Mouse (Mus musculus) MEL (cell line): ENCODE data around the gene Csnk2a2. TPM values are rescaled to one million over a fixed set of nuclear protein-coding genes. Genes with fewer than 3 reads are reported as not detected.
A peak's percentile ranks its signal among the peaks of the same experiment; 100 is the strongest.

Experiments used
- DNase-seq: peaks from one replicate; pipeline ENCODE4 v3.0.0; 2011; ENCODE audit warnings: low read depth, low spot score
- H3K27ac ChIP-seq: 2 replicates; pipeline ENCODE4 v1.5.1; 2012; ENCODE audit warnings: low read depth, mild to moderate bottlenecking, control low read depth, low read length, moderate library complexity; ENCODE audit not compliant: control insufficient read depth
- H3K27me3 ChIP-seq, 2 experiments: fragments of 150-350 bp in 1 of 2; sonication (generic) in 1 of 2; 2 replicates each; pipeline ENCODE4 v1.6.1; 2012; ENCODE audit warnings: low read length in 2 of 2, mild to moderate bottlenecking in 2 of 2, improper control_type of control experiment in 1 of 2, moderate library complexity in 1 of 2; ENCODE audit not compliant: insufficient read depth in 2 of 2, control insufficient read depth in 1 of 2
- H3K36me3 ChIP-seq, 2 experiments: 2 replicates each; pipeline ENCODE4 v1.6.1; 2012 to 2014; ENCODE audit warnings: low read length in 2 of 2, improper control_type of control experiment in 1 of 2, inconsistent platforms in 1 of 2, mild to moderate bottlenecking in 1 of 2; ENCODE audit not compliant: insufficient read depth in 2 of 2, control insufficient read depth in 1 of 2
- H3K4me1 ChIP-seq, 2 experiments: fragments of 150-350 bp in 1 of 2; sonication (generic) in 1 of 2; 2 replicates each; pipeline ENCODE4 v1.6.1; 2012; ENCODE audit warnings: low read length in 2 of 2, improper control_type of control experiment in 1 of 2, mild to moderate bottlenecking in 1 of 2; ENCODE audit not compliant: insufficient read depth in 2 of 2, control insufficient read depth in 1 of 2
- H3K4me3 ChIP-seq, 2 experiments: fragments of 150-350 bp in 1 of 2; sonication (generic) in 1 of 2; 2 replicates each; pipeline ENCODE4 v1.5.1; 2012; ENCODE audit warnings: low read depth in 2 of 2, low read length in 2 of 2, mild to moderate bottlenecking in 2 of 2, moderate library complexity in 2 of 2, control low read depth in 1 of 2, improper control_type of control experiment in 1 of 2; ENCODE audit not compliant: control insufficient read depth in 1 of 2, insufficient read depth in 1 of 2
- H3K79me2 ChIP-seq: 2 replicates; pipeline ENCODE4 v1.6.1; 2012; ENCODE audit warnings: mild to moderate bottlenecking, low read length, moderate library complexity; ENCODE audit not compliant: control insufficient read depth, poor library complexity, insufficient read depth
- H3K9ac ChIP-seq: 2 replicates; pipeline ENCODE4 v1.6.1; 2012; ENCODE audit warnings: low read depth, mild to moderate bottlenecking, control low read depth, low read length, moderate library complexity; ENCODE audit not compliant: control insufficient read depth, poor library complexity, severe bottlenecking
- H3K9me3 ChIP-seq: fragments of 150-350 bp; sonication (generic); replicated peaks from 2 replicates; pipeline ENCODE4 v1.6.1; 2012; ENCODE audit warnings: mild to moderate bottlenecking, low read length, improper control_type of control experiment, moderate library complexity; ENCODE audit not compliant: insufficient read depth
- CHD2 ChIP-seq: IDR thresholded peaks from 2 replicates; pipeline ENCODE4 v1.6.1; 2011; ENCODE audit warnings: low read length, improper control_type of control experiment
- EP300 ChIP-seq, 2 experiments: IDR thresholded peaks; 2 replicates each; pipeline ENCODE4 v1.6.1; 2011; ENCODE audit warnings: improper control_type of control experiment in 2 of 2, low read length in 2 of 2, low read depth in 1 of 2, mild to moderate bottlenecking in 1 of 2
- GABPA ChIP-seq: IDR thresholded peaks from 2 replicates; pipeline ENCODE4 v1.6.1; 2012; ENCODE audit warnings: low read depth, mild to moderate bottlenecking, inconsistent platforms, low read length, improper control_type of control experiment, moderate library complexity
- GATA1 ChIP-seq: IDR thresholded peaks from 2 replicates; pipeline ENCODE4 v1.6.1; 2011; ENCODE audit warnings: low read depth, low read length, improper control_type of control experiment
- JUND ChIP-seq: IDR thresholded peaks from 2 replicates; pipeline ENCODE4 v1.6.1; 2011; ENCODE audit warnings: low read depth, mild to moderate bottlenecking, improper control_type of control experiment, low read length
- KAT2A ChIP-seq: conservative IDR thresholded peaks from 2 replicates; pipeline ENCODE4 v1.6.1; 2012; ENCODE audit warnings: low read depth, low read length, improper control_type of control experiment, inconsistent platforms
- MAFK ChIP-seq: IDR thresholded peaks from 2 replicates; pipeline ENCODE4 v1.6.1; 2011; ENCODE audit warnings: low read depth, mild to moderate bottlenecking, low read length, improper control_type of control experiment, borderline replicate concordance
- MAX ChIP-seq: IDR thresholded peaks from 2 replicates; pipeline ENCODE4 v1.6.1; 2011; ENCODE audit warnings: low read length, improper control_type of control experiment
- MAZ ChIP-seq: IDR thresholded peaks from 2 replicates; pipeline ENCODE4 v1.6.1; 2012; ENCODE audit warnings: low read depth, mild to moderate bottlenecking, inconsistent platforms, low read length, improper control_type of control experiment
- MEF2A ChIP-seq: IDR thresholded peaks from 2 replicates; pipeline ENCODE4 v1.6.1; 2014; ENCODE audit warnings: low read depth, mild to moderate bottlenecking, inconsistent platforms, low read length, improper control_type of control experiment; ENCODE audit not compliant: poor library complexity, insufficient replicate concordance, severe bottlenecking; ENCODE audit errors: extremely low read depth
- NELFE ChIP-seq: IDR thresholded peaks from 2 replicates; pipeline ENCODE4 v1.6.1; 2011; ENCODE audit warnings: low read depth, low read length, improper control_type of control experiment
- NRF1 ChIP-seq: IDR thresholded peaks from 2 replicates; pipeline ENCODE4 v1.6.1; 2014; ENCODE audit warnings: low read depth, mild to moderate bottlenecking, inconsistent platforms, low read length, improper control_type of control experiment, moderate library complexity; ENCODE audit not compliant: poor library complexity, insufficient read depth, severe bottlenecking
- POLR2A ChIP-seq, 2 experiments: IDR thresholded peaks; 2 replicates each; pipeline ENCODE4 v1.6.1; 2011 to 2012; ENCODE audit warnings: low read length in 2 of 2, mild to moderate bottlenecking in 2 of 2, control low read depth in 1 of 2, improper control_type of control experiment in 1 of 2, low read depth in 1 of 2, moderate library complexity in 1 of 2; ENCODE audit not compliant: control insufficient read depth in 1 of 2, insufficient read depth in 1 of 2, poor library complexity in 1 of 2
- POLR2AphosphoS2 ChIP-seq: IDR thresholded peaks from 2 replicates; pipeline ENCODE4 v1.6.1; 2011; ENCODE audit warnings: low read length, improper control_type of control experiment
- RAD21 ChIP-seq: IDR thresholded peaks from 2 replicates; pipeline ENCODE4 v1.6.1; 2011; ENCODE audit warnings: mild to moderate bottlenecking, low read depth, low read length, improper control_type of control experiment
- SIN3A ChIP-seq: IDR thresholded peaks from 2 replicates; pipeline ENCODE4 v1.6.1; 2012; ENCODE audit warnings: low read length, improper control_type of control experiment, inconsistent platforms
- SMC3 ChIP-seq: IDR thresholded peaks from 2 replicates; pipeline ENCODE4 v1.6.1; 2011; ENCODE audit warnings: low read depth, low read length, improper control_type of control experiment
- TBP ChIP-seq: IDR thresholded peaks from 2 replicates; pipeline ENCODE4 v1.8.0; 2011; ENCODE audit warnings: low read depth, low read length, improper control_type of control experiment
- USF1 ChIP-seq: IDR thresholded peaks from 2 replicates; pipeline ENCODE4 v1.6.1; 2014; ENCODE audit warnings: low read depth, mild to moderate bottlenecking, inconsistent platforms, low read length, improper control_type of control experiment, moderate library complexity
- USF2 ChIP-seq, 2 experiments: IDR thresholded peaks; 2 replicates each; pipeline ENCODE4 v1.6.1; 2011 to 2012; ENCODE audit warnings: improper control_type of control experiment in 2 of 2, low read length in 2 of 2, borderline replicate concordance in 1 of 2, inconsistent platforms in 1 of 2, low read depth in 1 of 2, mild to moderate bottlenecking in 1 of 2; ENCODE audit not compliant: insufficient read depth in 1 of 2
- ZC3H11A ChIP-seq: IDR thresholded peaks from 2 replicates; pipeline ENCODE4 v1.6.1; 2012; ENCODE audit warnings: low read depth, mild to moderate bottlenecking, inconsistent platforms, low read length, improper control_type of control experiment
- ZMIZ1 ChIP-seq: IDR thresholded peaks from 2 replicates; pipeline ENCODE4 v1.6.1; 2012; ENCODE audit warnings: low read depth, mild to moderate bottlenecking, inconsistent platforms, low read length, improper control_type of control experiment, moderate library complexity
- ZNF384 ChIP-seq: IDR thresholded peaks from 2 replicates; pipeline ENCODE4 v1.6.1; 2012; ENCODE audit warnings: low read depth, mild to moderate bottlenecking, inconsistent platforms, low read length, improper control_type of control experiment
- polyA plus RNA-seq, 2 experiments: library from polyadenylated mRNA; stranded (reverse) in 1 of 2; unstranded in 1 of 2; fragments of >175 nt in 1 of 2; fragments of >200 nt in 1 of 2; gene quantifications; 2 replicates each; pipeline versions ENCODE4 v1.2.1 to v1.2.4; 2012; ENCODE audit warnings: low replicate concordance in 2 of 2, low read depth in 1 of 2; ENCODE audit not compliant: insufficient read length in 2 of 2, insufficient read depth in 1 of 2, missing spikeins in 1 of 2
- total RNA-seq: library from RNA; depleted of rRNA; stranded (reverse); fragments of 300-350 nt; gene quantifications from 2 replicates; pipeline ENCODE4 v1.2.3, GENCODE M21; 2012

The Csnk2a2 gene
- total and polyA plus RNA-seq, 3 experiments: 44.0 to 121 TPM; not detected in 1

DNA sequence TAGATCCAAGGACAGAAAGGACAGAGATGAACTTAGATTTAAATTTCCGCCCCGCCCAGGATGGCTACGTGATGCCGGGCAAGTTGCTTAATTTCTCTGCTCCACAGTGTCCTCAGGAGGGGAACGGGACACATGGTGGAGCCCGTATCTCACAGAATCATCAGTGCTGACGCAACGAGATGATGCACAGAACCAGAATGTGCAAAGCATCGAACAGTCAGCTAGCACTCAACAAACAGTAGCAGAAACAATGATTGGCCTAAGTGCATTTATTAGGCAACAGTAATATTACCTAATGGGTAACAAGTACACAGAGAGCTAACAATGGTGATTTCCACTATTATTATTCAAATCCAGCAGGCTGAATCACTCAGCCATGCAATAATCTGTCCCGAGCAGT, 38.4 kb upstream of the Csnk2a2 start:
- TF ChIP-seq MAZ (no peak), ZMIZ1 (no peak), USF2 (IDR thresholded peaks at IDR 0.05; ENCODE audit: borderline replicate concordance in 1 of 2, insufficient read depth in 1 of 2, low read depth in 1 of 2, low read length in 2 of 2) (no peak), MEF2A (no peak), MAX (no peak), TBP (no peak), ZC3H11A (no peak), CHD2 (no peak), NELFE (no peak)
- no peaks in the 10 kb centered on the region; a peak in 1 of 4 replicates for H3K27me3 ChIP-seq
- no peak for DNase-seq
- no peaks in the 10 kb centered on the region for H3K4me1 ChIP-seq
- no peaks in the 10 kb centered on the region for H3K79me2 ChIP-seq
- H3K27ac ChIP-seq: no peak overlapping the region
- H3K4me3 ChIP-seq: no peak overlapping the region
- no peak overlapping the region for H3K9ac ChIP-seq
- H3K9me3 ChIP-seq: no peaks in the 10 kb centered on the region
- no peaks in the 10 kb centered on the region for H3K36me3 ChIP-seq

DNA sequence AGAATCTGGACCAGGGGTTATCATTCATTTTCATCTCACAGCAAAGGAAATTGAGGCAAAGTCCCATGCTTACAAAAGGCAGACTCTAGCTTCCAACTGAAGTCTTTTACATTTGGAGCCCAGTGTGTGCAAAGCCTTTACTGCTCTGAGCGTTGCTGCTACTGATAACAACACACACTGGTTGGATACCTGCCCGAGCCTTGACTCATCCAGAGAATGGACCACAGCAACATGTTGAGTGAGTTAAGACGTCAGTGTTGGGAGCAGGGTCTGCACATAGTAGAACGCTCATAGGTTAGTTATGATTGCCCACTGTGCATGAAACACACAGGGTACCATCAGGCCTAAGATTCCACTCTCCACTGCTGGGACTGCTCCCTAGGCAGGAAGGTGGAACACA, 34.2 kb upstream of the Csnk2a2 start:
- TF ChIP-seq SIN3A: no peak
- TF ChIP-seq POLR2A (IDR thresholded peaks at IDR 0.05; ENCODE audit: control insufficient read depth in 1 of 2, insufficient read depth in 1 of 2, low read depth in 1 of 2, low read length in 2 of 2, poor library complexity in 1 of 2): no peak
- TF ChIP-seq NRF1: no peak
- TF ChIP-seq GATA1: no peak
- no peak for TF ChIP-seq GABPA

DNA sequence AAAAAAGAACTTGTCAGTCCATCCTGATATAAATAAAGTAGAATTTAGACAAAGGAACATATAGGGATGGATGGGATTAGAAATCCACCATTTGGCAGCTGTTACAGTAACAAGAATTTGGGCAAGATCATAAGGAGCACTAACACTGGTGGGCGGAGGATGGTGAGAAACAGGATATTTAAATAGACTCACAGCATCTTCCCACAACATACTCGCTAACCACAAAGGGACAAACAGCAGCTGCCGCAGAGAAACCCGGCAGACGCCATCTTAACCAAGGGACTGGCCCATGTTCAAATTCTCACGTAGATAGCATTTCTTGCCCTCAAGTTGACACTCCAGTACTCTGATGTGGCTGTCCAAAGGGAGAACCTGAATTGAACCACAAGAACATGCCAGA, 27.1 kb upstream of the Csnk2a2 start:
- no peak for TF ChIP-seq USF2 (IDR thresholded peaks at IDR 0.05; ENCODE audit: borderline replicate concordance in 1 of 2, insufficient read depth in 1 of 2, low read depth in 1 of 2, low read length in 2 of 2)
- no peak for TF ChIP-seq GATA1
- no peak for TF ChIP-seq ZNF384
- no peak for TF ChIP-seq CHD2
- TF ChIP-seq JUND: no peak
- no peak for TF ChIP-seq RAD21
- TF ChIP-seq NRF1: no peak
- TF ChIP-seq POLR2A (IDR thresholded peaks at IDR 0.05; ENCODE audit: control insufficient read depth in 1 of 2, insufficient read depth in 1 of 2, low read depth in 1 of 2, low read length in 2 of 2, poor library complexity in 1 of 2): no peak
- TF ChIP-seq EP300 (IDR thresholded peaks at IDR 0.05; ENCODE audit: low read depth in 1 of 2, low read length in 2 of 2): no peak
- TF ChIP-seq USF1: no peak
- no peak for TF ChIP-seq POLR2AphosphoS2
- TF ChIP-seq MAFK: no peak
- TF ChIP-seq ZC3H11A: no peak
- no peak for TF ChIP-seq SIN3A
- TF ChIP-seq KAT2A: no peak
- TF ChIP-seq SMC3: no peak
- H3K36me3 ChIP-seq: no peaks in the 10 kb centered on the region

More for the DNA sequence above, 34.2 kb upstream of the Csnk2a2 start:
- H3K27me3 ChIP-seq: no peaks in the 10 kb centered on the region; a peak in 2 of 4 replicates
- H3K4me1 ChIP-seq: no peaks in the 10 kb centered on the region
- peak; percentile 53 for DNase-seq
- H3K9me3 ChIP-seq: no peaks in the 10 kb centered on the region
- H3K9ac ChIP-seq: no peak overlapping the region
- H3K4me3 ChIP-seq: no peak overlapping the region
- no peaks in the 10 kb centered on the region for H3K79me2 ChIP-seq
- no peaks in the 10 kb centered on the region for H3K36me3 ChIP-seq
- H3K27ac ChIP-seq: no peak overlapping the region

More for the DNA sequence above, 27.1 kb upstream of the Csnk2a2 start:
- Histone ChIP-seq H3K27me3 (no peaks in the 10 kb centered on the region; a peak in 2 of 4 replicates), H3K79me2 (no peaks in the 10 kb centered on the region), H3K4me1 (no peaks in the 10 kb centered on the region), H3K9ac (no peak overlapping the region), H3K4me3 (no peak overlapping the region), H3K9me3 (no peaks in the 10 kb centered on the region), H3K27ac (no peak overlapping the region)
- DNase-seq: peak; percentile 9
